Mouse (Mus musculus): Measurements from ENCODE around the gene Nup214. TPM values are rescaled to one million over a fixed set of nuclear protein-coding genes. Genes with fewer than 3 reads are reported as not detected.

Gene Nup214
- 114 and 122 TPM in 2 replicates for polyA plus RNA-seq (2016; fragmentation: Nextera tagmentation; extraction: Ambion mirVana)

GRCm38 (mm10) chr2:31974141-31974808 lies at the start of gene Nup214:
Gene Nup214 (plus strand): TSS chr2:31974436.
- DNase-seq (ENCODE audit: low spot score): peak; percentile 100
- Histone ChIP-seq H3K9me3 (replicated peaks) (no peaks in the 10 kb centered on the region), H3K27ac (peak within 1 kb of the TSS; percentile 81), H3K36me3 (peaks cover 71% of the 10 kb centered on the region), H3K4me1 (peaks cover 15% of the 10 kb centered on the region), H3K27me3 (ENCODE audit: low read depth, poor library complexity, severe bottlenecking) (no peaks in the 10 kb centered on the region), H3K4me3 (peak within 1 kb of the TSS; percentile 71)
- under 1% methylated on average over 60 of the region's 60 CpGs for WGBS

GRCm38 (mm10) chr2:31924811-31925210 lies 49.4 kb upstream of the Nup214 start:
- Histone ChIP-seq H3K36me3 (no peaks in the 10 kb centered on the region), H3K27ac (no peak overlapping the region), H3K27me3 (ENCODE audit: low read depth, poor library complexity, severe bottlenecking) (peaks cover 14% of the 10 kb centered on the region; the same call in 1 of the 2 replicates), H3K9me3 (replicated peaks) (no peaks in the 10 kb centered on the region), H3K4me3 (no peak overlapping the region), H3K4me1 (0 out of 2 replicates have a peak, but pooled peaks cover 2% of the 10 kb centered on the region)
- 37% methylated on average over 9 of the region's 9 CpGs for WGBS
- peak; percentile 55 for DNase-seq (ENCODE audit: low spot score)

GRCm38 (mm10) chr2:31925936-31926335 lies 48.3 kb upstream of the Nup214 start:
- H3K4me1 ChIP-seq: 0 out of 2 replicates have a peak, but pooled peaks cover 8% of the 10 kb centered on the region
- no peak overlapping the region for H3K27ac ChIP-seq
- H3K36me3 ChIP-seq: no peaks in the 10 kb centered on the region
- no peak overlapping the region for H3K4me3 ChIP-seq
- no peaks in the 10 kb centered on the region for H3K9me3 ChIP-seq (replicated peaks)
- 68% methylated on average over 4 of the region's 4 CpGs for whole genome bisulfite sequencing
- peaks cover 8% of the 10 kb centered on the region; the same call in 1 of the 2 replicates for H3K27me3 ChIP-seq (ENCODE audit: low read depth, poor library complexity, severe bottlenecking)
- DNase-seq (ENCODE audit: low spot score): no peak

GRCm38 (mm10) chr2:31929664-31930063 lies 44.6 kb upstream of the Nup214 start:
- H3K4me3 ChIP-seq: no peak overlapping the region
- no peaks in the 10 kb centered on the region for H3K27me3 ChIP-seq (ENCODE audit: low read depth, poor library complexity, severe bottlenecking)
- peaks cover 10% of the 10 kb centered on the region; the same call in 1 of the 2 replicates for H3K4me1 ChIP-seq
- 85% methylated on average over 3 of the region's 3 CpGs for WGBS
- no peaks in the 10 kb centered on the region for H3K9me3 ChIP-seq (replicated peaks)
- H3K36me3 ChIP-seq: no peaks in the 10 kb centered on the region
- no peak for DNase-seq (ENCODE audit: low spot score)
- H3K27ac ChIP-seq: no peak overlapping the region

GRCm38 (mm10) chr2:31934551-31934950 lies 39.7 kb upstream of the Nup214 start:
- H3K9me3 ChIP-seq (replicated peaks): no peaks in the 10 kb centered on the region
- peaks cover 20% of the 10 kb centered on the region for H3K4me1 ChIP-seq
- DNase-seq (ENCODE audit: low spot score): no peak
- 39% methylated on average over 4 of the region's 4 CpGs for WGBS
- H3K4me3 ChIP-seq: no peak overlapping the region
- H3K27me3 ChIP-seq (ENCODE audit: low read depth, poor library complexity, severe bottlenecking): no peaks in the 10 kb centered on the region
- H3K27ac ChIP-seq: no peak overlapping the region
- H3K36me3 ChIP-seq: no peaks in the 10 kb centered on the region

- no peak overlapping the region for H3K4me3 ChIP-seq
- H3K27ac ChIP-seq: no peak overlapping the region
- no peaks in the 10 kb centered on the region for H3K27me3 ChIP-seq (ENCODE audit: low read depth, poor library complexity, severe bottlenecking)
- no peaks in the 10 kb centered on the region for H3K36me3 ChIP-seq
- no peak for DNase-seq (ENCODE audit: low spot score)
- peaks cover 20% of the 10 kb centered on the region for H3K4me1 ChIP-seq
- WGBS: 28% methylated on average over 4 of the region's 4 CpGs
- no peaks in the 10 kb centered on the region for H3K9me3 ChIP-seq (replicated peaks)
These were observed 39.2 kb upstream of the Nup214 start for GRCm38 (mm10) chr2:31935054-31935453.

- H3K36me3 ChIP-seq: no peaks in the 10 kb centered on the region
- H3K27me3 ChIP-seq (ENCODE audit: low read depth, poor library complexity, severe bottlenecking): no peaks in the 10 kb centered on the region
- H3K27ac ChIP-seq: no peak overlapping the region
- H3K4me3 ChIP-seq: no peak overlapping the region
- no peak for DNase-seq (ENCODE audit: low spot score)
- no peaks in the 10 kb centered on the region for H3K9me3 ChIP-seq (replicated peaks)
- peaks cover 10% of the 10 kb centered on the region for H3K4me1 ChIP-seq
- 82% methylated on average over 1 of the region's 1 CpGs for WGBS
These were observed 35.9 kb upstream of the Nup214 start for GRCm38 (mm10) chr2:31938298-31938697.

GRCm38 (mm10) chr2:31943011-31943410 lies 31.2 kb upstream of the Nup214 start:
- Histone ChIP-seq H3K27ac (no peak overlapping the region), H3K36me3 (no peaks in the 10 kb centered on the region), H3K27me3 (ENCODE audit: low read depth, poor library complexity, severe bottlenecking) (no peaks in the 10 kb centered on the region), H3K4me3 (no peak overlapping the region), H3K9me3 (replicated peaks) (no peaks in the 10 kb centered on the region), H3K4me1 (no peaks in the 10 kb centered on the region)
- no peak for DNase-seq (ENCODE audit: low spot score)
- 81% methylated on average over 4 of the region's 4 CpGs for WGBS

- no peak overlapping the region for H3K27ac ChIP-seq
These were observed 28.7 kb upstream of the Nup214 start for GRCm38 (mm10) chr2:31945580-31945979.

GRCm38 (mm10) chr2:31948392-31948791 lies 25.8 kb upstream of the Nup214 start:
- 84% methylated on average over 6 of the region's 6 CpGs for WGBS
- peaks cover 10% of the 10 kb centered on the region; the same call in 1 of the 2 replicates for H3K27me3 ChIP-seq (ENCODE audit: low read depth, poor library complexity, severe bottlenecking)
- H3K4me1 ChIP-seq: peaks cover 36% of the 10 kb centered on the region
- no peak overlapping the region for H3K27ac ChIP-seq
- no peaks in the 10 kb centered on the region for H3K9me3 ChIP-seq (replicated peaks)
- peaks cover 20% of the 10 kb centered on the region for H3K36me3 ChIP-seq
- DNase-seq (ENCODE audit: low spot score): no peak
- no peak overlapping the region for H3K4me3 ChIP-seq

More at GRCm38 (mm10) chr2:31945580-31945979, 28.7 kb upstream of the Nup214 start:
- H3K36me3 ChIP-seq: no peaks in the 10 kb centered on the region
- H3K9me3 ChIP-seq (replicated peaks): no peaks in the 10 kb centered on the region
- WGBS: 78% methylated on average over 2 of the region's 2 CpGs
- H3K27me3 ChIP-seq (ENCODE audit: low read depth, poor library complexity, severe bottlenecking): peaks cover 10% of the 10 kb centered on the region; the same call in 1 of the 2 replicates
- DNase-seq (ENCODE audit: low spot score): no peak
- H3K4me1 ChIP-seq: peaks cover 13% of the 10 kb centered on the region
- no peak overlapping the region for H3K4me3 ChIP-seq

- WGBS: 82% methylated on average over 6 of the region's 6 CpGs
- Histone ChIP-seq H3K27ac (no peak overlapping the region), H3K4me3 (no peak overlapping the region), H3K36me3 (peaks cover 24% of the 10 kb centered on the region), H3K4me1 (peaks cover 40% of the 10 kb centered on the region), H3K27me3 (ENCODE audit: low read depth, poor library complexity, severe bottlenecking) (peaks cover 10% of the 10 kb centered on the region; the same call in 1 of the 2 replicates), H3K9me3 (replicated peaks) (no peaks in the 10 kb centered on the region)
- no peak for DNase-seq (ENCODE audit: low spot score)
These were observed 25.4 kb upstream of the Nup214 start for GRCm38 (mm10) chr2:31948801-31949200.

- peaks cover 39% of the 10 kb centered on the region for H3K36me3 ChIP-seq
- peak; percentile 91 for DNase-seq (ENCODE audit: low spot score)
- H3K4me1 ChIP-seq: peaks cover 42% of the 10 kb centered on the region
- H3K27me3 ChIP-seq (ENCODE audit: low read depth, poor library complexity, severe bottlenecking): peaks cover 10% of the 10 kb centered on the region; the same call in 1 of the 2 replicates
- H3K4me3 ChIP-seq: peak within 1 kb of the TSS; percentile 74
- H3K27ac ChIP-seq: peak within 1 kb of the TSS; percentile 88
- no peaks in the 10 kb centered on the region for H3K9me3 ChIP-seq (replicated peaks)
- WGBS: under 1% methylated on average over 66 of the region's 66 CpGs
These were observed 24.0 kb upstream of the Nup214 start, which contains the start of gene Aif1l for GRCm38 (mm10) chr2:31950058-31950871. Gene Aif1l (plus strand): TSS chr2:31950139.

- Histone ChIP-seq H3K27ac (peak overlapping the region; percentile 88), H3K36me3 (peaks cover 43% of the 10 kb centered on the region), H3K27me3 (ENCODE audit: low read depth, poor library complexity, severe bottlenecking) (peaks cover 10% of the 10 kb centered on the region; the same call in 1 of the 2 replicates), H3K4me3 (peak overlapping the region; percentile 74), H3K9me3 (replicated peaks) (no peaks in the 10 kb centered on the region), H3K4me1 (peaks cover 42% of the 10 kb centered on the region)
- DNase-seq (ENCODE audit: low spot score): no peak
- 21% methylated on average over 9 of the region's 9 CpGs for WGBS
These were observed 23.3 kb upstream of the Nup214 start for GRCm38 (mm10) chr2:31950966-31951365.
